Mouse (Mus musculus) MEL-GATA-1-ER (cell line): Measurements from ENCODE around the gene Slc25a12.

Experiments
- DNase-seq: peaks from one replicate; pipeline ENCODE4 v3.0.0-alpha.2; 2012; ENCODE audit warnings: low read depth; ENCODE audit errors: extremely low read depth

The Slc25a12 gene

GRCm38 (mm10) chr2:71312067-71312466, 55.5 kb downstream of the Slc25a12 start:
- DNase-seq: no peak

GRCm38 (mm10) chr2:71309726-71310125, 57.8 kb downstream of the Slc25a12 start:
- no peak for DNase-seq

GRCm38 (mm10) chr2:71306357-71306756, 61.2 kb downstream of the Slc25a12 start:
- no peak for DNase-seq

GRCm38 (mm10) chr2:71304821-71305220, 62.7 kb downstream of the Slc25a12 start:
- DNase-seq: no peak

GRCm38 (mm10) chr2:71303221-71303620, 64.3 kb downstream of the Slc25a12 start:
- DNase-seq: no peak

- no peak for DNase-seq
Measured at GRCm38 (mm10) chr2:71302156-71302663, 65.3 kb downstream of the Slc25a12 start.

- no peak for DNase-seq
Measured at GRCm38 (mm10) chr2:71298729-71299128, 68.8 kb downstream of the Slc25a12 start.

GRCm38 (mm10) chr2:71297501-71297900, 70.0 kb downstream of the Slc25a12 start:
- no peak for DNase-seq

GRCm38 (mm10) chr2:71295844-71296243, 71.7 kb downstream of the Slc25a12 start:
- DNase-seq: no peak

GRCm38 (mm10) chr2:71294489-71294888, 73.1 kb downstream of the Slc25a12 start:
- no peak for DNase-seq

- DNase-seq: no peak
Measured at GRCm38 (mm10) chr2:71293983-71294382, 73.6 kb downstream of the Slc25a12 start.

- no peak for DNase-seq
Measured at GRCm38 (mm10) chr2:71291566-71291965, 76.0 kb downstream of the Slc25a12 start.

GRCm38 (mm10) chr2:71290107-71290775, 77.3 kb downstream of the Slc25a12 start:
- DNase-seq: no peak

- DNase-seq: no peak
Measured at GRCm38 (mm10) chr2:71281981-71282380, 85.6 kb downstream of the Slc25a12 start.

- DNase-seq: no peak
Measured at GRCm38 (mm10) chr2:71278791-71279775, 88.5 kb downstream of the Slc25a12 start.

GRCm38 (mm10) chr2:71275734-71276133, 91.8 kb downstream of the Slc25a12 start:
- no peak for DNase-seq

- DNase-seq: no peak
Measured at GRCm38 (mm10) chr2:71273955-71274679, 93.4 kb downstream of the Slc25a12 start.

GRCm38 (mm10) chr2:71270085-71270484, 97.5 kb downstream of the Slc25a12 start:
- peak; percentile 50 for DNase-seq

- no peak for DNase-seq
Measured at GRCm38 (mm10) chr2:71269332-71269731, 98.2 kb downstream of the Slc25a12 start.

- DNase-seq: peak; percentile 35
Measured at GRCm38 (mm10) chr2:71268691-71269090, 98.9 kb downstream of the Slc25a12 start.

GRCm38 (mm10) chr2:71264585-71264984, 103.0 kb downstream of the Slc25a12 start:
- no peak for DNase-seq
